Mouse (Mus musculus): ENCODE measurements around the gene Rpl18. TPM values are rescaled to one million over a fixed set of nuclear protein-coding genes. Genes with fewer than 3 reads are reported as not detected.
A peak's percentile ranks its signal among the peaks of the same experiment; 100 is the strongest.

The Rpl18 gene
- polyA plus RNA-seq, 1 experiment from 2014 or later: 1,244 TPM

- Histone ChIP-seq H3K4me3 (ENCODE audit: low read depth, low read length) (no peak overlapping the region), H3K4me1 (ENCODE audit: control insufficient read depth, insufficient read depth, low read length) (peaks cover 2% of the 10 kb centered on the region; the same call in 1 of the 2 replicates), H3K9me3 (ENCODE audit: control insufficient read depth, low read length) (no peaks in the 10 kb centered on the region), H3K27me3 (ENCODE audit: control insufficient read depth, insufficient read depth, low read length) (peaks cover 19% of the 10 kb centered on the region), H3K27ac (replicated peaks; ENCODE audit: low read depth, low read length) (no peak overlapping the region; the same call in 1 of the 2 replicates), H3K9ac (ENCODE audit: low read length) (no peak overlapping the region), H3K36me3 (ENCODE audit: control insufficient read depth, insufficient read depth, low read length) (no peaks in the 10 kb centered on the region), H3K4me2 (ENCODE audit: low read depth, severe bottlenecking) (no peak overlapping the region)
- 0 out of 2 replicates have a peak, but pooled peaks have one; percentile 14 for ATAC-seq (ENCODE audit: insufficient number of reproducible peaks, low FRiP score, low TSS enrichment, low read depth)
- DNase-seq (ENCODE audit: low spot score): peak; percentile 43
- WGBS: 6% methylated on average over 6 of the region's 6 CpGs
Measured at GRCm38 (mm10) chr7:45695098-45695497, 20.2 kb upstream of the Rpl18 start.

GRCm38 (mm10) chr7:45697894-45698293, 17.4 kb upstream of the Rpl18 start:
- ATAC-seq (ENCODE audit: insufficient number of reproducible peaks, low FRiP score, low TSS enrichment, low read depth): no peak

GRCm38 (mm10) chr7:45699523-45700141, 15.6 kb upstream of the Rpl18 start, which contains the start of gene Car11:
Gene Car11 (plus strand): TSS chr7:45699843.
- DNase-seq (ENCODE audit: low spot score) (peak; percentile 48), ATAC-seq (ENCODE audit: insufficient number of reproducible peaks, low FRiP score, low TSS enrichment, low read depth) (no peak)
- Histone ChIP-seq H3K9ac (ENCODE audit: low read length) (peak within 1 kb of the TSS; percentile 46), H3K27ac (replicated peaks; ENCODE audit: low read depth, low read length) (no peak within 1 kb of the TSS), H3K27me3 (ENCODE audit: control insufficient read depth, insufficient read depth, low read length) (peaks cover 25% of the 10 kb centered on the region), H3K4me3 (ENCODE audit: low read depth, low read length) (peak within 1 kb of the TSS; percentile 30), H3K4me2 (ENCODE audit: low read depth, severe bottlenecking) (peak within 1 kb of the TSS; percentile 65), H3K4me1 (ENCODE audit: control insufficient read depth, insufficient read depth, low read length) (peaks cover 14% of the 10 kb centered on the region), H3K36me3 (ENCODE audit: control insufficient read depth, insufficient read depth, low read length) (no peaks in the 10 kb centered on the region), H3K9me3 (ENCODE audit: control insufficient read depth, low read length) (no peaks in the 10 kb centered on the region)
- WGBS: 2% methylated on average over 36 of the region's 36 CpGs

More at GRCm38 (mm10) chr7:45697894-45698293, 17.4 kb upstream of the Rpl18 start:
- no peak overlapping the region for H3K9ac ChIP-seq (ENCODE audit: low read length)
- no peak overlapping the region for H3K27ac ChIP-seq (replicated peaks; ENCODE audit: low read depth, low read length)
- H3K4me1 ChIP-seq (ENCODE audit: control insufficient read depth, insufficient read depth, low read length): peaks cover 9% of the 10 kb centered on the region; the same call in 1 of the 2 replicates
- no peaks in the 10 kb centered on the region for H3K36me3 ChIP-seq (ENCODE audit: control insufficient read depth, insufficient read depth, low read length)
- H3K9me3 ChIP-seq (ENCODE audit: control insufficient read depth, low read length): no peaks in the 10 kb centered on the region
- WGBS: 89% methylated on average over 7 of the region's 7 CpGs
- no peak for DNase-seq (ENCODE audit: low spot score)
- H3K4me3 ChIP-seq (ENCODE audit: low read depth, low read length): no peak overlapping the region
- no peak overlapping the region for H3K4me2 ChIP-seq (ENCODE audit: low read depth, severe bottlenecking)
- peaks cover 25% of the 10 kb centered on the region for H3K27me3 ChIP-seq (ENCODE audit: control insufficient read depth, insufficient read depth, low read length)

- peak overlapping the region; percentile 65 for H3K4me2 ChIP-seq (ENCODE audit: low read depth, severe bottlenecking)
- no peaks in the 10 kb centered on the region for H3K36me3 ChIP-seq (ENCODE audit: control insufficient read depth, insufficient read depth, low read length)
- peaks cover 25% of the 10 kb centered on the region for H3K27me3 ChIP-seq (ENCODE audit: control insufficient read depth, insufficient read depth, low read length)
- ATAC-seq (ENCODE audit: insufficient number of reproducible peaks, low FRiP score, low TSS enrichment, low read depth): no peak
- WGBS: under 1% methylated on average over 20 of the region's 20 CpGs
- DNase-seq (ENCODE audit: low spot score): peak; percentile 82
- H3K9ac ChIP-seq (ENCODE audit: low read length): peak overlapping the region; percentile 56
- H3K27ac ChIP-seq (replicated peaks; ENCODE audit: low read depth, low read length): no peak overlapping the region
- no peaks in the 10 kb centered on the region for H3K9me3 ChIP-seq (ENCODE audit: control insufficient read depth, low read length)
- peak overlapping the region; percentile 30 for H3K4me3 ChIP-seq (ENCODE audit: low read depth, low read length)
- H3K4me1 ChIP-seq (ENCODE audit: control insufficient read depth, insufficient read depth, low read length): peaks cover 17% of the 10 kb centered on the region
Measured at GRCm38 (mm10) chr7:45700301-45701015, 14.8 kb upstream of the Rpl18 start.

- ATAC-seq (ENCODE audit: insufficient number of reproducible peaks, low FRiP score, low TSS enrichment, low read depth) (no peak), DNase-seq (ENCODE audit: low spot score) (no peak)
- no peaks in the 10 kb centered on the region for H3K36me3 ChIP-seq (ENCODE audit: control insufficient read depth, insufficient read depth, low read length)
- no peak overlapping the region for H3K27ac ChIP-seq (replicated peaks; ENCODE audit: low read depth, low read length)
- 32% methylated on average over 11 of the region's 11 CpGs for WGBS
- H3K4me3 ChIP-seq (ENCODE audit: low read depth, low read length): 0 out of 2 replicates have a peak overlapping the region, but pooled peaks have one; percentile 17
- H3K27me3 ChIP-seq (ENCODE audit: control insufficient read depth, insufficient read depth, low read length): peaks cover 25% of the 10 kb centered on the region
- peaks cover 21% of the 10 kb centered on the region for H3K4me1 ChIP-seq (ENCODE audit: control insufficient read depth, insufficient read depth, low read length)
- H3K9ac ChIP-seq (ENCODE audit: low read length): peak overlapping the region; percentile 56
- H3K4me2 ChIP-seq (ENCODE audit: low read depth, severe bottlenecking): peak overlapping the region; percentile 65; the same call in 1 of the 2 replicates
- no peaks in the 10 kb centered on the region for H3K9me3 ChIP-seq (ENCODE audit: control insufficient read depth, low read length)
Measured at GRCm38 (mm10) chr7:45701072-45701471, 14.2 kb upstream of the Rpl18 start.

- no peak for ATAC-seq (ENCODE audit: insufficient number of reproducible peaks, low FRiP score, low TSS enrichment, low read depth)
- no peak overlapping the region for H3K27ac ChIP-seq (replicated peaks; ENCODE audit: low read depth, low read length)
- H3K9me3 ChIP-seq (ENCODE audit: control insufficient read depth, low read length): no peaks in the 10 kb centered on the region
- H3K9ac ChIP-seq (ENCODE audit: low read length): no peak overlapping the region
- no peaks in the 10 kb centered on the region for H3K36me3 ChIP-seq (ENCODE audit: control insufficient read depth, insufficient read depth, low read length)
- no peak overlapping the region for H3K4me3 ChIP-seq (ENCODE audit: low read depth, low read length)
- H3K4me2 ChIP-seq (ENCODE audit: low read depth, severe bottlenecking): no peak overlapping the region
- peaks cover 25% of the 10 kb centered on the region for H3K27me3 ChIP-seq (ENCODE audit: control insufficient read depth, insufficient read depth, low read length)
- peaks cover 21% of the 10 kb centered on the region for H3K4me1 ChIP-seq (ENCODE audit: control insufficient read depth, insufficient read depth, low read length)
- 92% methylated on average over 11 of the region's 11 CpGs for WGBS
- no peak for DNase-seq (ENCODE audit: low spot score)
Measured at GRCm38 (mm10) chr7:45701607-45702006, 13.7 kb upstream of the Rpl18 start.

- no peak for DNase-seq (ENCODE audit: low spot score)
- no peak for ATAC-seq (ENCODE audit: insufficient number of reproducible peaks, low FRiP score, low TSS enrichment, low read depth)
- Histone ChIP-seq H3K27me3 (ENCODE audit: control insufficient read depth, insufficient read depth, low read length) (peaks cover 25% of the 10 kb centered on the region), H3K27ac (replicated peaks; ENCODE audit: low read depth, low read length) (no peak overlapping the region), H3K4me2 (ENCODE audit: low read depth, severe bottlenecking) (no peak overlapping the region), H3K4me3 (ENCODE audit: low read depth, low read length) (no peak overlapping the region), H3K36me3 (ENCODE audit: control insufficient read depth, insufficient read depth, low read length) (no peaks in the 10 kb centered on the region), H3K4me1 (ENCODE audit: control insufficient read depth, insufficient read depth, low read length) (peaks cover 21% of the 10 kb centered on the region), H3K9ac (ENCODE audit: low read length) (no peak overlapping the region), H3K9me3 (ENCODE audit: control insufficient read depth, low read length) (no peaks in the 10 kb centered on the region)
- WGBS: 95% methylated on average over 11 of the region's 11 CpGs
Measured at GRCm38 (mm10) chr7:45702316-45702715, 12.9 kb upstream of the Rpl18 start.

- Histone ChIP-seq H3K27ac (replicated peaks; ENCODE audit: low read depth, low read length) (no peak overlapping the region), H3K27me3 (ENCODE audit: control insufficient read depth, insufficient read depth, low read length) (peaks cover 25% of the 10 kb centered on the region), H3K4me1 (ENCODE audit: control insufficient read depth, insufficient read depth, low read length) (peaks cover 26% of the 10 kb centered on the region), H3K36me3 (ENCODE audit: control insufficient read depth, insufficient read depth, low read length) (no peaks in the 10 kb centered on the region), H3K9me3 (ENCODE audit: control insufficient read depth, low read length) (no peaks in the 10 kb centered on the region), H3K4me2 (ENCODE audit: low read depth, severe bottlenecking) (peak overlapping the region; percentile 72; the same call in 1 of the 2 replicates), H3K4me3 (ENCODE audit: low read depth, low read length) (no peak overlapping the region), H3K9ac (ENCODE audit: low read length) (no peak overlapping the region)
- no peak for DNase-seq (ENCODE audit: low spot score)
- no peak for ATAC-seq (ENCODE audit: insufficient number of reproducible peaks, low FRiP score, low TSS enrichment, low read depth)
- WGBS: 89% methylated on average over 17 of the region's 17 CpGs
Measured at GRCm38 (mm10) chr7:45702809-45703520, 12.3 kb upstream of the Rpl18 start.
